Mouse (Mus musculus): ENCODE results near the gene Skp2.

GRCm38 (mm10) chr15:9106303-9107074, 48.7 kb downstream of the Skp2 start:
- TF ChIP-seq CTCF (IDR thresholded peaks at IDR 0.05; ENCODE audit: extremely low read depth, insufficient read length, insufficient replicate concordance, low read depth, low read length) (no peak), POLR2A (IDR thresholded peaks at IDR 0.05; ENCODE audit: low read depth, low read length) (no peak)
